Comparison of ENCODE assay signal across 7 mouse cellular contexts in the genomic region with DNA sequence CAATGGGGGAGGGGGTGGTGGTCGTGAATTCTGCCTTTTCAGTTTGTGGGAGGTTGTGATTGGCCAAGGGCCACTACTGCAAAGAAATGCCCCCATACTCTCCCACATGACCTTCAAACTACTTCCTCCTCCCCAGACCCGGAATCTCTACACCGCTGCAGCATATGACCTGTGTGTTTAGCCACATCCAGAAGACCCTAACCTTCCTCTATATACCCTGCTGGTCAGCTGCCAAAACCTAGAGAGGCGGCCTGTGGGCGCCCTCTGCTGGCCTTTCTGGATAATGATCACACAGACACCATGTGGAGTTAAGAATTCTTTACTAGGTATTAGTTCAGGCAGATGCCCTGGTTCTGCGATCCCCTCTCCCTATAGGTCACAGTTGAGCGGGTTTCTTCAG. TPM values are rescaled to one million over a fixed set of nuclear protein-coding genes. Genes with fewer than 3 reads are reported as not detected.
DNase-seq lines count a peak whose midpoint lies in the region; ATAC-seq and TF ChIP-seq lines count a peak whose summit lies in the region.

No protein-coding gene starts in this region.

- peaks cover 9% of the 10 kb centered on the region; the same call in 1 of the 2 replicates for H3K4me1 ChIP-seq in forebrain, embryonic 10.5 days
- H3K4me1 ChIP-seq in hindbrain, embryonic 10.5 days (replicated peaks), result peaks cover 13% of the 10 kb centered on the region

- no peak overlapping the region for H3K4me3 ChIP-seq in forebrain, embryonic 10.5 days
- no peak overlapping the region for H3K4me3 ChIP-seq in hindbrain, embryonic 10.5 days
- H3K4me3 ChIP-seq in layer of hippocampus, adult 2 months, result no peak overlapping the region

- no peak overlapping the region for H3K27ac ChIP-seq in forebrain, embryonic 10.5 days
- no peak overlapping the region for H3K27ac ChIP-seq in hindbrain, embryonic 10.5 days
- no peak overlapping the region for H3K27ac ChIP-seq in layer of hippocampus, adult 2 months

- H3K27me3 ChIP-seq in forebrain, embryonic 10.5 days (ENCODE audit: poor library complexity, severe bottlenecking), result no peaks in the 10 kb centered on the region
- no peaks in the 10 kb centered on the region for H3K27me3 ChIP-seq in hindbrain, embryonic 10.5 days (ENCODE audit: insufficient read depth, poor library complexity, severe bottlenecking)

- TF ChIP-seq CTCF in layer of hippocampus, adult 2 months (conservative IDR thresholded peaks at IDR 0.05), result peak; percentile 81

- peak; percentile 81 for ATAC-seq in megakaryocyte progenitor cell, adult 5-6 weeks (replicated peaks; ENCODE audit: poor library complexity)

- H3K9me3 ChIP-seq in forebrain, embryonic 10.5 days, result 0 out of 2 replicates have a peak, but pooled peaks cover 3% of the 10 kb centered on the region
- H3K9me3 ChIP-seq in hindbrain, embryonic 10.5 days, result no peaks in the 10 kb centered on the region

- peaks cover 60% of the 10 kb centered on the region for H3K36me3 ChIP-seq in forebrain, embryonic 10.5 days (replicated peaks)
- H3K36me3 ChIP-seq in hindbrain, embryonic 10.5 days, result peaks cover 51% of the 10 kb centered on the region

- peak; percentile 56 for DNase-seq in ES-CJ7 (ENCODE audit: low read depth, low spot score)
- peak; percentile 43 for DNase-seq in adrenal gland, adult 2 months
- DNase-seq in forebrain, embryonic 10.5 days (ENCODE audit: extremely low spot score, low spot score), result peak; percentile 66
- peak; percentile 70 for DNase-seq in hindbrain, embryonic 10.5 days (ENCODE audit: low spot score)
- peak; percentile 48 to 67 for DNase-seq in layer of hippocampus, adult 2 months (ENCODE audit: low spot score in 2 of 2)
- peak; percentile 53 for DNase-seq in right cerebral cortex, postnatal 14 days

- WGBS in forebrain, embryonic 10.5 days, result 43% methylated on average over 7 of the region's 7 CpGs
- 37% methylated on average over 7 of the region's 7 CpGs for WGBS in hindbrain, embryonic 10.5 days

RNA-seq across cellular contexts. Expression of a gene that starts 26.9 kb away (rescaled TPM):
- total RNA-seq in adrenal gland, adult 2 months (2021), result 10 to 100 TPM in 1 of 2 experiments, 1 to 10 TPM in 1; 9.7 to 22.3 TPM
- 16.6 and 25.8 TPM in 2 replicates for polyA plus RNA-seq in adrenal gland, adult 2 months (2012; rRNA removed)
- polyA plus RNA-seq in forebrain, embryonic 10.5 days (2016; fragmentation: Nextera tagmentation; extraction: Ambion mirVana), result 402 and 436 TPM in 2 replicates
- 345 and 380 TPM in 2 replicates for polyA plus RNA-seq in hindbrain, embryonic 10.5 days (2016; fragmentation: Nextera tagmentation; extraction: Ambion mirVana)
- total RNA-seq in layer of hippocampus, adult 2 months (2021), result 10 to 100 TPM; 66.8 to 82.0 TPM
- total RNA-seq in megakaryocyte progenitor cell, adult 5-6 weeks (2015), result 108 and 138 TPM in 2 replicates
- total RNA-seq in megakaryocyte progenitor cell, adult 5-6 weeks (2017), result 493 and 521 TPM in 2 replicates

RNA-seq across cellular contexts. Expression of a gene that starts 32.6 kb away (rescaled TPM):
- 10 to 100 TPM; 11.1 to 13.2 TPM for total RNA-seq in adrenal gland, adult 2 months (2021)
- 2.7 and 3.9 TPM in 2 replicates for polyA plus RNA-seq in adrenal gland, adult 2 months (2012; rRNA removed)
- 0.50 and 0.57 TPM in 2 replicates for polyA plus RNA-seq in forebrain, embryonic 10.5 days (2016; fragmentation: Nextera tagmentation; extraction: Ambion mirVana)
- polyA plus RNA-seq in hindbrain, embryonic 10.5 days (2016; fragmentation: Nextera tagmentation; extraction: Ambion mirVana), result 2.2 and 3.8 TPM in 2 replicates
- 10 to 100 TPM in 1 of 2 experiments, 1 to 10 TPM in 1; 8.3 to 10.3 TPM for total RNA-seq in layer of hippocampus, adult 2 months (2021)
- 0.12 and 0.27 TPM in 2 replicates for total RNA-seq in megakaryocyte progenitor cell, adult 5-6 weeks (2015)
- total RNA-seq in megakaryocyte progenitor cell, adult 5-6 weeks (2017), result 0.21 and 0.54 TPM in 2 replicates

Comparison
In these comparisons a context has a peak if more than half of its experiments do, and no peak if none do; other contexts are left out.
1. RNA of a gene that starts 32.6 kb away (total RNA-seq): 11.1 to 13.2 TPM in adrenal gland, adult 2 months and 8.3 to 10.3 TPM in layer of hippocampus, adult 2 months; 0.12 to 0.54 TPM in megakaryocyte progenitor cell, adult 5-6 weeks; every median in the first group is over 4 times any median in the second.
2. Peak in every context shown above with its lines, with median percentiles within 50 percentile points of each other: DNase-seq.